Mouse (Mus musculus): Measurements from ENCODE around the gene Hecw2.

DNA sequence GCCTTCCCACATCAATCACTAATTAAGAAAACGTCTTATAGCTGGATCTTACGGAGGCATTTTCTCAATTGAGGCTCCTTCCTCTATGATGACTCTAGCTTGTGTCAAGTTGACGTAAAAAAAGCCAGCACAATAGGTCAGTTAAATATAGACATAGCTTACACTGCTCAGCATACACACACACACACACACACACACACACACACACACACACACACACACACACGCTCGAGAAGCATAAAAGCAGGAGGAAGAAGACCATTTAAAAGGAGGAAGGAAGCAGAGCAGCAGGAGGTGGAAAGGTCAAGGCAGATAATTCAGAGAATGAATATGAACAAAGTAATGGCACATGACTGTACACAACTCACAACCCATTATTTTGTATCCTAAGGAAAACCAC, 220.0 kb downstream of the Hecw2 start:
- no peak for TF ChIP-seq POLR2A (IDR thresholded peaks at IDR 0.05; ENCODE audit: borderline replicate concordance, control insufficient read depth, low read depth, low read length)
- no peak for TF ChIP-seq CTCF (IDR thresholded peaks at IDR 0.05; ENCODE audit: control insufficient read depth, insufficient read depth, low read length)
